Comparison of ENCODE assay signal across 8 mouse cellular contexts in genomic region chr5:120610906-120611305, GRCm38 (mm10). TPM values are rescaled to one million over a fixed set of nuclear protein-coding genes. Genes with fewer than 3 reads are reported as not detected.
A peak's percentile ranks its signal among the peaks of the same experiment; 100 is the strongest.
DNase-seq lines count a peak whose midpoint lies in the region; ATAC-seq and TF ChIP-seq lines count a peak whose summit lies in the region.

No protein-coding gene starts in this region.

- H3K9me3 ChIP-seq in forebrain, embryonic 13.5 days (replicated peaks), result no peaks in the 10 kb centered on the region
- H3K9me3 ChIP-seq in midbrain, embryonic 16.5 days (replicated peaks; ENCODE audit: control insufficient read depth, low read length, poor library complexity, severe bottlenecking), result no peaks in the 10 kb centered on the region

- H3K4me2 ChIP-seq in forebrain, embryonic 13.5 days, result peak overlapping the region; percentile 88
- peak overlapping the region; percentile 56 for H3K4me2 ChIP-seq in midbrain, embryonic 16.5 days (ENCODE audit: low read length)

- WGBS in forebrain, embryonic 13.5 days, result 94% methylated on average over 5 of the region's 5 CpGs
- 92% methylated on average over 5 of the region's 5 CpGs for WGBS in midbrain, embryonic 16.5 days

- H3K4me3 ChIP-seq in layer of hippocampus, adult 2 months, result peak overlapping the region; percentile 77
- H3K4me3 ChIP-seq in forebrain, embryonic 13.5 days, result no peak overlapping the region
- peak overlapping the region; percentile 64 for H3K4me3 ChIP-seq in midbrain, embryonic 16.5 days (ENCODE audit: low read depth, low read length)

- no peak overlapping the region for H3K27ac ChIP-seq in layer of hippocampus, adult 2 months
- no peak overlapping the region for H3K27ac ChIP-seq in forebrain, embryonic 13.5 days
- H3K27ac ChIP-seq in midbrain, embryonic 16.5 days (ENCODE audit: low read length), result no peak overlapping the region

- ATAC-seq in forebrain, embryonic 13.5 days, result no peak
- ATAC-seq in midbrain, embryonic 16.5 days, result no peak

- DNase-seq in layer of hippocampus, adult 2 months (ENCODE audit: low spot score in 2 of 2), result no peak
- DNase-seq in layer of hippocampus, adult 18-20 months (ENCODE audit: low spot score in 2 of 2), result no peak
- peak; percentile 52 for DNase-seq in kidney, adult 9 months
- DNase-seq in retina, postnatal 1 day, result no peak
- no peak for DNase-seq in gastrocnemius, postnatal 4 days (ENCODE audit: low spot score in 2 of 2)
- no peak for DNase-seq in right cerebral cortex, postnatal 4 days

- no peaks in the 10 kb centered on the region for H3K27me3 ChIP-seq in forebrain, embryonic 13.5 days
- no peaks in the 10 kb centered on the region for H3K27me3 ChIP-seq in midbrain, embryonic 16.5 days (ENCODE audit: control insufficient read depth, insufficient read depth, low read depth, low read length)

- peak overlapping the region; percentile 78 for H3K9ac ChIP-seq in forebrain, embryonic 13.5 days
- H3K9ac ChIP-seq in midbrain, embryonic 16.5 days (ENCODE audit: low read depth, low read length), result no peak overlapping the region; the same call in 1 of the 2 replicates

- TF ChIP-seq CTCF in layer of hippocampus, adult 2 months (conservative IDR thresholded peaks at IDR 0.05), result no peak

- H3K4me1 ChIP-seq in forebrain, embryonic 13.5 days, result peaks cover 26% of the 10 kb centered on the region
- H3K4me1 ChIP-seq in midbrain, embryonic 16.5 days (ENCODE audit: control insufficient read depth, insufficient read depth, low read length), result peaks cover 15% of the 10 kb centered on the region

- H3K36me3 ChIP-seq in forebrain, embryonic 13.5 days (ENCODE audit: poor library complexity, severe bottlenecking), result peaks cover 22% of the 10 kb centered on the region
- no peaks in the 10 kb centered on the region for H3K36me3 ChIP-seq in midbrain, embryonic 16.5 days (ENCODE audit: control insufficient read depth, insufficient read depth, low read length)

RNA-seq across cellular contexts. Expression of gene Rita1, which starts 1.5 kb away (rescaled TPM):
- 10 to 100 TPM; 23.7 to 28.0 TPM for total RNA-seq in layer of hippocampus, adult 2 months (2021)
- total RNA-seq in layer of hippocampus, adult 18-20 months (2021), result 10 to 100 TPM; 27.5 to 29.5 TPM
- 19.0 TPM in 2 replicates for polyA plus RNA-seq in forebrain, embryonic 13.5 days (2015; fragmentation: Nextera tagmentation; extraction: Ambion mirVana)
- 27.2 and 33.1 TPM in 2 replicates for polyA plus RNA-seq in midbrain, embryonic 16.5 days (2015; fragmentation: Nextera tagmentation; extraction: Ambion mirVana)
- total RNA-seq in gastrocnemius, postnatal 4 days (2021), result 1 to 10 TPM; 6.1 to 7.2 TPM

RNA-seq across cellular contexts. Expression of gene Ddx54, which starts 1.6 kb away (rescaled TPM):
- 10 to 100 TPM; 36.8 to 37.2 TPM for total RNA-seq in layer of hippocampus, adult 2 months (2021)
- 10 to 100 TPM; 39.3 to 40.5 TPM for total RNA-seq in layer of hippocampus, adult 18-20 months (2021)
- 45.3 and 48.0 TPM in 2 replicates for polyA plus RNA-seq in forebrain, embryonic 13.5 days (2015; fragmentation: Nextera tagmentation; extraction: Ambion mirVana)
- polyA plus RNA-seq in midbrain, embryonic 16.5 days (2015; fragmentation: Nextera tagmentation; extraction: Ambion mirVana), result 38.7 and 39.9 TPM in 2 replicates
- 10 to 100 TPM; 28.5 to 29.5 TPM for total RNA-seq in gastrocnemius, postnatal 4 days (2021)

RNA-seq across cellular contexts. Expression of gene Iqcd, which starts 22.1 kb away (rescaled TPM):
- total RNA-seq in layer of hippocampus, adult 2 months (2021), result 1 to 10 TPM in 1 of 2 experiments, under 1 TPM in 1; 1.00 to 1.2 TPM
- total RNA-seq in layer of hippocampus, adult 18-20 months (2021), result 1 to 10 TPM in 1 of 2 experiments, under 1 TPM in 1; 0.99 to 1.0 TPM
- polyA plus RNA-seq in forebrain, embryonic 13.5 days (2015; fragmentation: Nextera tagmentation; extraction: Ambion mirVana), result 1.1 and 2.3 TPM in 2 replicates
- polyA plus RNA-seq in midbrain, embryonic 16.5 days (2015; fragmentation: Nextera tagmentation; extraction: Ambion mirVana), result 2.0 and 2.1 TPM in 2 replicates
- under 1 TPM; 0.16 to 0.37 TPM for total RNA-seq in gastrocnemius, postnatal 4 days (2021)

RNA-seq across cellular contexts. Expression of gene Tpcn1, which starts 22.4 kb away (rescaled TPM):
- total RNA-seq in layer of hippocampus, adult 2 months (2021), result 10 to 100 TPM; 34.8 to 40.8 TPM
- total RNA-seq in layer of hippocampus, adult 18-20 months (2021), result 10 to 100 TPM; 33.9 to 37.0 TPM
- 14.8 and 15.8 TPM in 2 replicates for polyA plus RNA-seq in forebrain, embryonic 13.5 days (2015; fragmentation: Nextera tagmentation; extraction: Ambion mirVana)
- polyA plus RNA-seq in midbrain, embryonic 16.5 days (2015; fragmentation: Nextera tagmentation; extraction: Ambion mirVana), result 13.1 and 13.5 TPM in 2 replicates
- total RNA-seq in gastrocnemius, postnatal 4 days (2021), result 10 to 100 TPM; 77.7 to 81.3 TPM

RNA-seq across cellular contexts. Expression of gene Cfap73, which starts 23.1 kb away (rescaled TPM):
- total RNA-seq in layer of hippocampus, adult 2 months (2021), result under 1 TPM in 1 of 2 experiments, not detected in 1; 0.39 TPM
- under 1 TPM; 0.61 to 0.82 TPM for total RNA-seq in layer of hippocampus, adult 18-20 months (2021)
- 0.65 TPM in 1 of 2 replicates, not detected in the other for polyA plus RNA-seq in forebrain, embryonic 13.5 days (2015; fragmentation: Nextera tagmentation; extraction: Ambion mirVana)
- polyA plus RNA-seq in midbrain, embryonic 16.5 days (2015; fragmentation: Nextera tagmentation; extraction: Ambion mirVana), result 0.47 and 1.2 TPM in 2 replicates
- not detected for total RNA-seq in gastrocnemius, postnatal 4 days (2021)
